Mouse (Mus musculus) intestine, embryonic 14.5 days (tissue): Measurements from ENCODE around the gene Hoxa1. TPM values are rescaled to one million over a fixed set of nuclear protein-coding genes. Genes with fewer than 3 reads are reported as not detected.

Source experiments
- ATAC-seq: fragments of 200-750 bp; cut with Nextera tagmentation; replicated peaks from 2 replicates; pipeline ENCODE4 v1.8.0; 2017; ENCODE audit warnings: low read depth, moderate number of reproducible peaks, moderate TSS enrichment, moderate library complexity; ENCODE audit not compliant: low FRiP score, low TSS enrichment
- DNase-seq: peaks from one replicate; pipeline ENCODE4 v3.0.0-alpha.2; 2018; ENCODE audit warnings: low spot score
- H3K27ac ChIP-seq: fragments of 300-500 bp; sonication (generic); 2 replicates; pipeline ENCODE4 v1.5.1; 2014; ENCODE audit warnings: low read depth, mild to moderate bottlenecking, control low read depth
- H3K27me3 ChIP-seq: fragments of 300-500 bp; sonication (generic); replicated peaks from 2 replicates; pipeline ENCODE4 v1.6.1; 2014; ENCODE audit warnings: low read length, control low read depth; ENCODE audit not compliant: control insufficient read depth, insufficient read depth
- H3K36me3 ChIP-seq: fragments of 300-500 bp; sonication (generic); 2 replicates; pipeline ENCODE4 v1.6.1; 2014; ENCODE audit warnings: low read length, control low read depth; ENCODE audit not compliant: control insufficient read depth, insufficient read depth
- H3K4me1 ChIP-seq: fragments of 300-500 bp; sonication (generic); replicated peaks from 2 replicates; pipeline ENCODE4 v1.6.1; 2014; ENCODE audit warnings: low read length, control low read depth, mixed read lengths; ENCODE audit not compliant: control insufficient read depth, insufficient read depth
- H3K4me2 ChIP-seq: fragments of 300-500 bp; sonication (generic); 2 replicates; pipeline ENCODE4 v1.6.1; 2014; ENCODE audit warnings: low read length
- H3K4me3 ChIP-seq: fragments of 300-500 bp; sonication (generic); 2 replicates; pipeline ENCODE4 v1.5.1; 2014; ENCODE audit warnings: low read depth, low read length, control low read depth, mixed read lengths
- H3K9ac ChIP-seq: fragments of 300-500 bp; sonication (generic); 2 replicates; pipeline ENCODE4 v1.6.1; 2014; ENCODE audit warnings: mild to moderate bottlenecking, low read length
- H3K9me3 ChIP-seq: fragments of 300-500 bp; sonication (generic); 2 replicates; pipeline ENCODE4 v1.6.1; 2016; ENCODE audit warnings: low read length, control low read depth; ENCODE audit not compliant: control insufficient read depth
- WGBS: fragments of 180-500 bp; shearing (Covaris S2); extraction: QIAGEN DNeasy Blood & Tissue Kit; methylation state at CpG from one replicate; pipeline ENCODE4 v1.1.7; 2014; 5-methylcytosine and 5-hydroxymethylcytosine counted together
- polyA plus RNA-seq: library from polyadenylated mRNA; unstranded; fragments of >200 nt; fragmentation: Nextera tagmentation; extraction: Ambion mirVana; gene quantifications from 2 replicates; pipeline ENCODE4 v1.2.1, GENCODE M21; 2014

The Hoxa1 gene
- polyA plus RNA-seq, 1 experiment from 2014 or later, result 1.4 TPM

DNA sequence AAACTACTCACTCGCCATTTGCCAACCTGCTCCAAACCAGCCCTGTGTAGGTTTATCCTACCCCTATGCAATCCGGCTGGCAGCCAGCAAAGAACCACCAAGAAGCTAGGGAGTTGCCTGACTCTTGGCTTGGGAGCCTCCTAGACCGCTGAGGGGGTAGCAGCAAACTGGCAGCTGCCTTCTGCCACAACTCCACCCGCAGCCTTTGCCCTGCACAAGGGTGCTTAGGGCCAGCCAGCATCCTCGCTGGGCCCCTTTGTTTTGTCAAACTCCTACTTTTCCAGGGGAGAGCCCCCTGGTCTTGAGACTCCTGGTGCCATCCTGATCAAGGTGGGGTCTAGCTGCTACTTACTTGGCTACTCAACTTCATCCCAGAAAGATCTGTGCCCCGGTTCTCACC lies 26.6 kb upstream of the Hoxa1 start:
- peaks cover 79% of the 10 kb centered on the region for H3K4me1 ChIP-seq
- no peaks in the 10 kb centered on the region for H3K9me3 ChIP-seq
- H3K9ac ChIP-seq, result no peak overlapping the region
- ATAC-seq, result no peak
- H3K4me3 ChIP-seq, result no peak overlapping the region
- H3K27me3 ChIP-seq, result no peaks in the 10 kb centered on the region
- H3K27ac ChIP-seq, result peak overlapping the region; percentile 69
- peak overlapping the region; percentile 39 for H3K4me2 ChIP-seq
- 24% methylated on average over 6 of the region's 6 CpGs for WGBS
- peaks cover 9% of the 10 kb centered on the region; the same call in 1 of the 2 replicates for H3K36me3 ChIP-seq
- DNase-seq, result no peak

DNA sequence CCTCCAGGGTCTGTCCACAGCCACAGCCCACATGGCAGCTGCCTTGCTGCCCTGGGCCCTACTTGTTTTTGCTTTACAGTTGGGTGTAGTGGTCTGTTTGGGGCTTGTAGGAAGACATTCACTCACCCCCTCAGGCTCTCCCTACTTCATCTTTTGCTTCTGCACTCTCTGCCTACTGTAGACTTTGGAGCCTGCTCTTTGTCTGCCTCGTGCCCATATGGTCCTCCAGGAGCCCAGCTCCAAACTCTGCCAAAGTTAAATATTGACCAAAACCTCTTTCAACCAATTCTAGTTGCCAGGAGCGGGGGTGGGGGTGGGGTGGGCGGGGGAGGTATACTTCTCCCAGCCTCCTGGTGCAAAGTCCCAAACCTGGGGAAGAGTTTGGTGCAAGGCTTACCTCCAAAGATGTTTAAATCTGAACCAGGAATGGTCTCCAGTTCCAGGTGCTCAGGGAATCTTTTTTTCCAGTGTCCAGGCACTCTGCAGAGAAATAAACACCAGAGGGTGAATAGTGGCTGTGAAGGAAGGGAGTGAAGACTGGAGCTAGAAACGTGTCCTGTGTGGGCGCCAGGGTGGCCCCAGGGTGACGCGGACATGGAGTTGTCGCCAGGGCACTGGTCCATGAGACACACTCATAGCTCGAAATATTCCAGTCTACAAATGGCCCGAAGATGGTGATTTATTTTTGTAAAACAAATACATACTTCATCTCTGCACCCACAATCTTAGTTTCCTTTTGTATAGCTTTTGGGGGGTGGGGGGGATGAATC lies 25.4 kb upstream of the Hoxa1 start:
- 0 out of 2 replicates have a peak, but pooled peaks have one; percentile 24 for ATAC-seq
- WGBS, result 24% methylated on average over 10 of the region's 10 CpGs
- H3K27ac ChIP-seq, result peak overlapping the region; percentile 82
- no peak for DNase-seq
- H3K4me2 ChIP-seq, result peak overlapping the region; percentile 38
- no peaks in the 10 kb centered on the region for H3K9me3 ChIP-seq
- H3K36me3 ChIP-seq, result peaks cover 12% of the 10 kb centered on the region; the same call in 1 of the 2 replicates
- H3K4me3 ChIP-seq, result 0 out of 2 replicates have a peak overlapping the region, but pooled peaks have one; percentile 2
- H3K4me1 ChIP-seq, result peaks cover 77% of the 10 kb centered on the region
- H3K27me3 ChIP-seq, result no peaks in the 10 kb centered on the region
- H3K9ac ChIP-seq, result peak overlapping the region; percentile 29

DNA sequence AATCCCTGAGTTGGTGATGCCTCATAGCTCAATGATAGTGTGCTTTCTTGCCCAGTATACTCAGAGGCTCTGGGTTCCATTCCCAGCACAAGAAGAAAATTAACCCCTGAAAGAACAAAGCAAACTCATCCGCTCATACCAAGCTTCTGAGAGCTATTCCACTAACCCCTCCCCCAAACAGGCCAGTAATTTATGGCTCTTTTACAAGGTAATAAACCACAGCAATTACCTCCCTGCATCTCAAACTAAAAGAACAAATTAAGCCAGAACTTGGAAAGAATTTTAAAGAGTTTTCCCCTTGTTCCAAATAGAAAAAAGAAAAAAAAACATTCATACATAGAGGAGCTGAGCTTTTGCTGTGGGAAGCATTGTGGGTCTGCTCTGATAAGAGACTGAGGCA lies 24.7 kb upstream of the Hoxa1 start:
- peak overlapping the region; percentile 38 for H3K4me2 ChIP-seq
- peak overlapping the region; percentile 82 for H3K27ac ChIP-seq
- no peak overlapping the region for H3K4me3 ChIP-seq
- no peak overlapping the region for H3K9ac ChIP-seq
- WGBS, result 41% methylated on average over 1 of the region's 1 CpGs
- peaks cover 12% of the 10 kb centered on the region; the same call in 1 of the 2 replicates for H3K36me3 ChIP-seq
- no peak for ATAC-seq
- H3K9me3 ChIP-seq, result no peaks in the 10 kb centered on the region
- no peak for DNase-seq
- H3K4me1 ChIP-seq, result peaks cover 70% of the 10 kb centered on the region
- no peaks in the 10 kb centered on the region for H3K27me3 ChIP-seq

GRCm38 (mm10) chr6:52182030-52182429 lies 23.9 kb upstream of the Hoxa1 start:
- Histone ChIP-seq H3K36me3 (peaks cover 12% of the 10 kb centered on the region; the same call in 1 of the 2 replicates), H3K4me2 (peak overlapping the region; percentile 22)
- WGBS, result 48% methylated on average over 2 of the region's 2 CpGs

GRCm38 (mm10) chr6:52180726-52181125 lies 22.6 kb upstream of the Hoxa1 start:
- Histone ChIP-seq H3K27me3 (no peaks in the 10 kb centered on the region), H3K4me2 (peak overlapping the region; percentile 70), H3K9me3 (no peaks in the 10 kb centered on the region), H3K27ac (peak overlapping the region; percentile 97), H3K36me3 (0 out of 2 replicates have a peak, but pooled peaks cover 9% of the 10 kb centered on the region), H3K9ac (peak overlapping the region; percentile 85), H3K4me1 (peaks cover 50% of the 10 kb centered on the region), H3K4me3 (peak overlapping the region; percentile 61)
- WGBS, result 40% methylated on average over 3 of the region's 3 CpGs
- DNase-seq, result no peak
- ATAC-seq, result no peak

More at GRCm38 (mm10) chr6:52182030-52182429, 23.9 kb upstream of the Hoxa1 start:
- Histone ChIP-seq H3K27me3 (no peaks in the 10 kb centered on the region), H3K27ac (no peak overlapping the region), H3K4me3 (no peak overlapping the region), H3K9ac (no peak overlapping the region), H3K9me3 (no peaks in the 10 kb centered on the region), H3K4me1 (peaks cover 63% of the 10 kb centered on the region)
- DNase-seq, result no peak
- ATAC-seq, result no peak

- Histone ChIP-seq H3K27ac (peak overlapping the region; percentile 97), H3K27me3 (no peaks in the 10 kb centered on the region), H3K4me2 (peak overlapping the region; percentile 70), H3K9me3 (no peaks in the 10 kb centered on the region), H3K4me1 (peaks cover 45% of the 10 kb centered on the region), H3K9ac (peak overlapping the region; percentile 85), H3K4me3 (peak overlapping the region; percentile 61), H3K36me3 (0 out of 2 replicates have a peak, but pooled peaks cover 9% of the 10 kb centered on the region)
- DNase-seq (no peak), ATAC-seq (no peak)
- WGBS, result 28% methylated on average over 11 of the region's 11 CpGs
These were observed 22.1 kb upstream of the Hoxa1 start for GRCm38 (mm10) chr6:52180213-52180710.

DNA sequence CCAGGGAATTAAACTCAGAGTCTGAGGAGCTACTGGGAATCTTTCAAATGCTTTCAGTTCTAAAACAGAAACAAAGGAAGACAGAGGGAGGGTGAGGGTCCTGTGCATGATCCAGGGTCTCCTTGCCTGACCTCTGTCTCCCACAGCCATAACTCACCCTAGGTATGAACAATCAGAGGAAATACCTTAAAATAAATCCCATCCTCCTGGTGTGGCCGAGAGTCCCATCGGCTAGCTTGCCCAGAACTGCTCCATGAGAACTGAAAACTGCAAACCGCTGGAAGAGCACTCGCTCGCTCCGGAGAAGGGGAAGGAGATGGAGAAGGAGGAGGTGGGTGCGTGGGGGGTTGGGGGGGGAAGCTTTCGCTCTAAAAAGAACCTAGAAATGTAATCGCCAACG lies 21.6 kb upstream of the Hoxa1 start:
- Histone ChIP-seq H3K9ac (peak overlapping the region; percentile 85), H3K4me1 (peaks cover 39% of the 10 kb centered on the region), H3K27me3 (no peaks in the 10 kb centered on the region), H3K27ac (peak overlapping the region; percentile 97), H3K9me3 (no peaks in the 10 kb centered on the region), H3K36me3 (0 out of 2 replicates have a peak, but pooled peaks cover 9% of the 10 kb centered on the region), H3K4me2 (peak overlapping the region; percentile 70), H3K4me3 (peak overlapping the region; percentile 61)
- ATAC-seq (no peak), DNase-seq (no peak)
- 17% methylated on average over 10 of the region's 10 CpGs for WGBS

DNA sequence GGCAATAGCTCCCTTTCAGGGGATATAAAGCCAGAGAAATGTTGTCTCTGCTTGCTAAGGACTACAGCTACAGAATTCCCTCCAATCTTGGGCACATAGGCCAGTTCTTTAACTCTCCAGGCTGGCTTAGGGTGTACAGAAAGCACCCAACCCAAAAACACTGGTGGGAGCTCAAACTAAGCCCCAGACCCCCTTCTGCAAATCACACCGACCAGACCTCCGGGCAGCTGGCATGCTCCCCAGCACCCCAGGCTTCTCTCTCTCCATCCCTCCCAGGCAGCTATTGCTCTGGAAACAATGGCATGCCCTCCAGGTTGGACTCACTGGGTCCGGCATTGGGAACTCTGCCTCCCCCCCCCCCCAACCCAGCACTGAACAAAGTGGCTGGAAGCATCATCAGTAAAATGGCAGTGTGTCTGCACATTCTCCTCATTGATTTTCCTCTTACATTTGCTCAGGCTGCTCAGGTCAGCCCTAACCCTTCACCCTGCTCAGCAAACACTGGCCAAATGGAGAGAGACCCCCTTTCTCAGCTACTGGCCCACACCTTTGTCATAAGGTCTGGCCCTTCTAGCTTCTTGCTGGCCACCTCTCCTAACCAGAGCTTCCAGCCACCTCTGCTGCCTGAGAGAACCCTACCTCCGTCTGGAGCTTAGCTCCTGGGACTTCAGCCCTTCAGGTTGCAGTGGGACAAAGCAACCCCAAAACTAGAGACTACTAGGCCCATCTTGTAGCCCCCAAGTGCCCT lies 21.0 kb upstream of the Hoxa1 start:
- Histone ChIP-seq H3K27me3 (no peaks in the 10 kb centered on the region), H3K4me1 (peaks cover 33% of the 10 kb centered on the region), H3K27ac (peak overlapping the region; percentile 97)

More for the DNA sequence above, 21.0 kb upstream of the Hoxa1 start:
- WGBS, result 15% methylated on average over 4 of the region's 4 CpGs
- ATAC-seq, result no peak
- peak; percentile 75 for DNase-seq
- Histone ChIP-seq H3K36me3 (0 out of 2 replicates have a peak, but pooled peaks cover 9% of the 10 kb centered on the region), H3K9ac (peak overlapping the region; percentile 85), H3K4me2 (peak overlapping the region; percentile 70), H3K9me3 (no peaks in the 10 kb centered on the region), H3K4me3 (peak overlapping the region; percentile 61)
